Mouse (Mus musculus) neutrophil, adult 5-6 weeks (primary cell): Measurements from ENCODE around the gene Pabpc1l. TPM values are rescaled to one million over a fixed set of nuclear protein-coding genes. Genes with fewer than 3 reads are reported as not detected.
"Not testable (repeated sequence)": the region's sequence is repeated elsewhere in the genome, so short reads cannot be mapped to it uniquely, and the experiment has no call there.

Source experiments
- ATAC-seq: fragments of 151-379, 151-347 bp; 2 replicates; pipeline ENCODE4 v1.8.0; 2017; ENCODE audit warnings: mild to moderate bottlenecking, moderate TSS enrichment; ENCODE audit not compliant: insufficient number of reproducible peaks, poor library complexity, low FRiP score, severe bottlenecking; ENCODE audit errors: extremely low read depth
- total RNA-seq: library from RNA; stranded (forward); fragments of 200-1000 nt; gene quantifications from 2 replicates; pipeline ENCODE4 v1.2.3, GENCODE M21; 2017

Pabpc1l gene
- total RNA-seq, 1 experiment from 2014 or later: 6.4 TPM

GRCm38 (mm10) chr2:164022104-164022503 is 3.1 kb upstream of the Pabpc1l start:
- ATAC-seq: no peak

DNA sequence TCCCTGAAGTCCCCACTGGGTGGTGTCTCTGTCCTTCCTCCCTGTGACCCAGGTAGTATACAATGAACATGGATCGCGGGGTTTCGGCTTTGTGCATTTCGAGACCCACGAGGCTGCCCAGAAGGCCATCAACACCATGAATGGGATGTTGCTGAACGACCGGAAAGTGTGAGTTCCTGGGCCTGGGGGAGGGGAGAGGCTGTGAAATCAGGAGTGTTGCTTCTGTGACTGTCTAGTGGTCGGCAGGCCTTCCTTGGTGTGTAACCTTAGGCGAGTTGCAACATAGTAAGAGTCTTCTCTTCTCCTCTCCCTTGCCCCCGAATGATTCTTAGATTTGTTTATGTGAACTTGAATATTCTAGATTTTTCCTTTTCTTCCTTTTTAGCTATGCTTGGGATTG is 5.9 kb downstream of the Pabpc1l start:
- ATAC-seq: no peak

DNA sequence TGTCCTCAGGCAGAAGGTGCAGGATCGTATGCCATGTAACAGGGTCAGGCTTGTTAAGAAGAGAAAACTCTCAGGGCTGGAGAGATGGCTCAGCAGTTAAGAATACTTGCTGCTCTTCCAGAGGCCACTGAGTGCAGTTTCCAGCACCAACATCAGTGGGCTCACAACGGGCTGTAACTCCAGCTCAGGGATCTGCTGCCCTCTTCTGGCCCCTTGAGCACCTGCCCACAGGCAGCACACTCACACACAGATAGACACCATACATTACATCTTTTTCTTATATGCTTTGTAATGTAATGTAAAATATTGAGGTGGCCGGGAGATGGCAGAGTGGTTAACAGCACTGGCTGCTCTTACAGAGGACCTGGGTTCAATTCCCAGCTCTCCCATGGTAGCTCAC is 7.7 kb downstream of the Pabpc1l start:
- ATAC-seq: no peak

DNA sequence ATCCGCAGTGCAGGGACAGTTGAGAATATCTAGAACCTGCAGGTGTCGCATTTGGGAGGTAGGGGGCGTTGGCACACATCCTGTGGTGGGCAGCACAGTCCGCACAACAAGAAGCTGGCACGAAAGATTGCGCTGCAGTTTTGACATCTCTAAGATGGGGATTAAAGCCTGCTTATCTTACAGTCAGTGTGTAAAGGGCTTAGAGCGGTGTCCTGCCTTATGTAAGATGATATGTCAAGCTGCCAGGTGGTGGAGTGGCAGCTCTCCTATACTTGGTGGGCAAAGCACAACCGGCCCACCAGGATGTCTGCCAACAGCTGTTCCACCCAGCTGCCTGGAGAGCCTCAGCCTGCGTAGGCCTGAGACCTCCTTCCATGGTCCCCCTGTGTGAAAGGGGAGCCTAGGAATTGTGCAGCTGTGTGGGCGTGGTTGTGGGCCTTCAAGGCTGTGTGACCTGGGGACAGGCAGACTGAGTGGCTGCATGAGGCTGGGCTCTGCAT is 11.3 kb downstream of the Pabpc1l start:
- no peak for ATAC-seq

- no peak for ATAC-seq
These were observed 13.3 kb downstream of the Pabpc1l start for GRCm38 (mm10) chr2:164038407-164039028.

DNA sequence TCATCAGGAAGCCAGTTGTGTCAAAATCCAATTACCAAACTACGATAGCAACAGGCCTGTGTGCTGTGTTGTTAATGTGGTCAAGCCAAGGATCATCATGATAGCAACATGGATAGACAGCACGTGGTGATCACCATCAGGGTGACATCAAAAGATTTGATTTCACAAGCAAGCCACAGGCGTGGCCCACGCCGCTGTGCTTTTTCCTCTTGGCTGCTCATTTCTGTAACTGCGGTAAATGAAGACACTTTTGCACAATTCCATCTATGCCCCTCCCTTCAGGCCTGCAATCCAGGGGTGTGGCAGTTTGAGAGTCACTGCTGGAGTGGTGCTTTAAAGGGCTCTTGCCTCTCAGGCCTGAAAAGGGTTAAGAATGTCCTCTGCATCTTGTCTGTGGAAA is 15.7 kb downstream of the Pabpc1l start:
- peak; percentile 42; the same call in 1 of the 2 replicates for ATAC-seq

- ATAC-seq: no peak
These were observed 16.3 kb downstream of the Pabpc1l start for GRCm38 (mm10) chr2:164041523-164041922.

GRCm38 (mm10) chr2:164047197-164047690 is 22.0 kb downstream of the Pabpc1l start:
- peak; percentile 79 for ATAC-seq

- no peak for ATAC-seq
These were observed 28.5 kb downstream of the Pabpc1l start for GRCm38 (mm10) chr2:164053767-164054166.

DNA sequence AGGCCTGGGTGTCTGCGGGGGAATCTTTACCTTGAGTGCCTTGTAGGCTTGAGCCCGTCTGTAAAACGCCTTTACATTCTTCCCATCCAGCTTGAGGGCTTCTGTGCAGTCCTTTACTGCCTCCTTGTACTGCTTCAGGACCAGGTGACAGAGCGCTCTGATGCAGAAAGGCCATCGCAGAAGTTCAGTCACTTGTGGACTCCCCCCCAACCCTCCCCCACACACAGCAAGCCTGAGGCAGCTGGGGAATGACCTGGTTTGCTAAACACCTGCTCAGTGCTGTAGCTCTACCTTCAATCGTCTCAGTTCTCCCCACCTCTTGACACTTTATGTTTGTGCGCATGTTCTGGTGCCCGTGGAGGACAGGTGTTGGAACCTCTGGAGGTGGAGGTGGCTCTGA is 29.4 kb downstream of the Pabpc1l start:
- ATAC-seq: no peak

DNA sequence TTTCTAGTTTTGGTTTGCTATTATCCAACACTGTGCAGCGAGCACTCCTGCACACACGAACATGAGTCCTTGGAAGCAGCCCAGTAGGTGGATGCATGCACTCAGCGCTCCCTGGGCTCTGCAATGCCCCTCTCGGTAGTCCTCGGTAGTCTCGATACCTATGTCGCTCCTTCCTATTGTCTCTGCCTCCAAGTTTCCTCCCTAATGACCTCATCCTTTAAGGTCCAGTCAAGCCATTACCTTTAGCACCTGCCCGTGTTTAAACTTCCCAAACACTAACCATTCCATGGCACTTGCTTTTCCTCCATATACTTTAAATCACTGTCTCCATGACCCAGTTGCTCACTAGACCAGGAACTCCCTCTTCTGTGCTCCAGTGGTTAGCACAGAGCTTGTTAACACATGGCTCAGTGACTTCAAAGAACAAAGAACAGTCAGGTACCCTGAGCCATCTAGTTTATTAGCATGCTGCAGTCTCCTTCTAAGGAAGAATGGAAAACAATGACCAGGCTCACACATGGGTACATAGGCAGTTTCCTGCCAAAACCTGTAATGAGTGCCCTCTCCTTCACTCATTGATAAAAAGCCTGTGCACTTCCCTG is 34.5 kb downstream of the Pabpc1l start:
- no peak for ATAC-seq

DNA sequence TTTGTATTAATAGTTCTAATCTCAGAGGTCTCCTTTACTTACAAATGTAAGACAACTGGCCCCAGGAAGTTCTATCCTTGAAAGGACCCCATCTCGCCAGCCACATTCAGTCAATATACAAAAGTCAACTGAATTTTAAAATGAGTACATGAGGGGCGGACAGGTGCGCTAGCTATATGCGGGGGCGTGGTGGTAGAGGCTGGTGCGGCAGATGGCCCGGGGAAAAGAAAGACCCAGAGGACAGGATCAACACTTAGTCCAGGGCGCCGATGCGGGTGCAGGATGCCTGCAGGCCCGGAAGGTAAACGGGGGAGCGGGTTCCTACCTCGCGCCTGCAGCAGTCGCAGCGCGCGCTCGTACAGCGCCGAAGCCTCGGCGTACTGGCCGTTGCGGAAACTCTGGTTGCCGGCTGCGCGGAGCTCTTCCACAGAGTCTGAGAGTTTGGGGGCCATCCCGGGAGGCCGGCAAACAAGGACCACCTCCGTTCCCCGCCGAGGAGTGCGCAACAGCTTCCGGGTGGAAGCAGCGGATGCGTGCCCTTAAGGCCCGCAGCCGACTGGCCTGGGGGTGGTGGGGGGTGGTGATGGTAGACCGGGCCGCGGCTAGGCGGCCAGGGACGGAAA is 45.0 kb downstream of the Pabpc1l start, which contains the start of gene Stk4:
Stk4 (plus strand) TSS at position 181 of the 623 bp plus-strand sequence.
- no peak for ATAC-seq

DNA sequence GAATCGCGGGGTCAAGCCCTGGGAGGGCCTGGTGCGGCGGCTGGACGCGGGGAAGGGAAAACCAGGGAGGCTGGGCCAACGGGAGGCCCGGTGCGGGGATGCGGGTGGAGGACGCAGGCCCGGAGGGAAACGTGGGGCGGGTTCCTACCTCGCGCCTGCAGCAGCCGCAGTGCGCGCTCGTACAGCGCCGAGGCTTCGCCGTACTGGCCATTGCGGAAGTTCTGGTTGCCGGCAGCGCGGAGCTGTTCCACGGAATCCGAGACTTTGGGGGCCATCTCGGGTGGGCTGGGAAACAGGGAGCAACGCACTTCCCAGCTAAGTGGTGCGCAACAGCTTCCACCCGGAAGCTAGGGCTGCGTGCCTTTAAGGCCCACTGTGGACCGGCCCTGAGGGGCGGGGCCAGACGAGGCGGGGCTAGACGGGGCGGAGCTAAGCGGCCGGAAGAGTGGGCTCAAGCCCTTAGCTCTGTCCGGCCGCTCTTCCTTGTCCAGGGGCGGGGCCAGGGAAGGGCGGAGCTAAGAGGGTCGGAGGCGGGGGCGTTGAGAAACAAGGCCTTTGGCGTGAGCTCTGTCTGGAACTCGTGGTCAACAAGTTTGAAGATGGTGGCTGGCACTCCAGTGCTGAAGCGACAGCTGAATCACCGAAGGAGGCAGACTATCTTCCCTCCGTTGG is 45.7 kb downstream of the Pabpc1l start, which contains the start of gene Tomm34:
Tomm34 (minus strand) TSS at position 405 of the 672 bp plus-strand sequence.
- peak; percentile 62 for ATAC-seq

GRCm38 (mm10) chr2:164071437-164071820 is 46.2 kb downstream of the Pabpc1l start:
- ATAC-seq: not testable (repeated sequence)

DNA sequence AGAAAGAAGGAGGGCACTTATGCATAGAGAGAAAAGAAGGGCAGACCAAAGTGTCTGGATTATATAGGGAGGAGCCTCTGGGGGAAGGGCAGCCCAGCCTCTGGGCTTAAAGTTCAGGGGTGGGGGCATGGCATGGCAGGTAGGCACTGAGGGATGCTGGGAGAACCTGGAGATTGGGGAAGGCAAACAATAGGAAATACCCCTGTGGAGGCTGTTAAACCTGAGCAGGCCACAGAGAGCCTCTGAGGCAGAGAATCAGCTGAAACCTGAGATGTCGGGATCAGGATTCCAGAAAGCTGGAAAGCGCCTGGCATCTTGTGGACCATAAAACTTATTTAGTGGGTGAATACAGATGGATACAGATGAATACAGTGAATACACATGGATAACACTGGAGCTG is 46.9 kb downstream of the Pabpc1l start:
- no peak for ATAC-seq

- ATAC-seq: no peak
These were observed 47.9 kb downstream of the Pabpc1l start for GRCm38 (mm10) chr2:164073120-164073519.

- peak; percentile 84 for ATAC-seq
These were observed 48.8 kb downstream of the Pabpc1l start for GRCm38 (mm10) chr2:164073918-164074578.

DNA sequence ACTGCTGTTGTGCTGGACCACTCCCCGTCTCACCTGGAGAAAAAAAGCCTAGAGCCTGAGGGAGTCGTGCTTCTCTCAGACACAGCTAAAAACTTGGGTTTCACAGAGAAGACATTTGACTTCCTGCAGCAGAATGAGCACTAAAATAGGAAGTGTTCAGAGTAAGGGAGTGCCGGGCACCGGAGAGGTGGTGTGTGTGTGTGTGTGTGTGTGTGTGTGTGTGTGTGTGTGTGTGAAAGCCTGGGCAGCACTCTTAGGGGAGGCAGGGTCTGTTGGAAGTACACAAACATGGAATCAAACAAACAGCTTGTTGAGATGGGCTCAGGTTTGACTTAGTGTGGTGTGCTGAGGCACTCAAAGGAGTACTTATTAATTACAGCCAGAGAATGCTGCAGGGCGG is 49.8 kb downstream of the Pabpc1l start:
- ATAC-seq: peak; percentile 20; the same call in 1 of the 2 replicates

- no peak for ATAC-seq
These were observed 51.7 kb downstream of the Pabpc1l start for GRCm38 (mm10) chr2:164076874-164077425.
